Mouse (Mus musculus) intestine, embryonic 14.5 days (tissue): ENCODE measurements at regions not wholly inside any gene's neighbourhood (a gene's known extent, or its start where the extent isn't known, plus 50 kb on each side); places are given as distances from the start of the nearest gene placed in this dataset.

Experiments
- ATAC-seq: fragments of 200-750 bp; cut with Nextera tagmentation; replicated peaks from 2 replicates; pipeline ENCODE4 v1.8.0; 2017; ENCODE audit warnings: low read depth, moderate number of reproducible peaks, moderate TSS enrichment, moderate library complexity; ENCODE audit not compliant: low FRiP score, low TSS enrichment
- DNase-seq: peaks from one replicate; pipeline ENCODE4 v3.0.0-alpha.2; 2018; ENCODE audit warnings: low spot score
- H3K27ac ChIP-seq: fragments of 300-500 bp; sonication (generic); 2 replicates; pipeline ENCODE4 v1.5.1; 2014; ENCODE audit warnings: low read depth, mild to moderate bottlenecking, control low read depth
- H3K27me3 ChIP-seq: fragments of 300-500 bp; sonication (generic); replicated peaks from 2 replicates; pipeline ENCODE4 v1.6.1; 2014; ENCODE audit warnings: low read length, control low read depth; ENCODE audit not compliant: control insufficient read depth, insufficient read depth
- H3K36me3 ChIP-seq: fragments of 300-500 bp; sonication (generic); 2 replicates; pipeline ENCODE4 v1.6.1; 2014; ENCODE audit warnings: low read length, control low read depth; ENCODE audit not compliant: control insufficient read depth, insufficient read depth
- H3K4me1 ChIP-seq: fragments of 300-500 bp; sonication (generic); replicated peaks from 2 replicates; pipeline ENCODE4 v1.6.1; 2014; ENCODE audit warnings: low read length, control low read depth, mixed read lengths; ENCODE audit not compliant: control insufficient read depth, insufficient read depth
- H3K4me2 ChIP-seq: fragments of 300-500 bp; sonication (generic); 2 replicates; pipeline ENCODE4 v1.6.1; 2014; ENCODE audit warnings: low read length
- H3K4me3 ChIP-seq: fragments of 300-500 bp; sonication (generic); 2 replicates; pipeline ENCODE4 v1.5.1; 2014; ENCODE audit warnings: low read depth, low read length, control low read depth, mixed read lengths
- H3K9ac ChIP-seq: fragments of 300-500 bp; sonication (generic); 2 replicates; pipeline ENCODE4 v1.6.1; 2014; ENCODE audit warnings: mild to moderate bottlenecking, low read length
- H3K9me3 ChIP-seq: fragments of 300-500 bp; sonication (generic); 2 replicates; pipeline ENCODE4 v1.6.1; 2016; ENCODE audit warnings: low read length, control low read depth; ENCODE audit not compliant: control insufficient read depth
- WGBS: fragments of 180-500 bp; shearing (Covaris S2); extraction: QIAGEN DNeasy Blood & Tissue Kit; methylation state at CpG from one replicate; pipeline ENCODE4 v1.1.7; 2014; 5-methylcytosine and 5-hydroxymethylcytosine counted together

GRCm38 (mm10) chr15:67021391-67021790, 520.7 kb upstream of the Lrrc6 start:
- no peak overlapping the region for H3K4me2 ChIP-seq
- no peak for DNase-seq
- H3K36me3 ChIP-seq: no peaks in the 10 kb centered on the region
- H3K27me3 ChIP-seq: no peaks in the 10 kb centered on the region
- H3K27ac ChIP-seq: no peak overlapping the region
- H3K4me3 ChIP-seq: no peak overlapping the region
- H3K4me1 ChIP-seq: peaks cover 8% of the 10 kb centered on the region
- 65% methylated on average over 5 of the region's 5 CpGs for WGBS
- H3K9ac ChIP-seq: no peak overlapping the region
- ATAC-seq: no peak
- no peaks in the 10 kb centered on the region for H3K9me3 ChIP-seq

- WGBS: 77% methylated on average over 1 of the region's 1 CpGs
- H3K9me3 ChIP-seq: no peaks in the 10 kb centered on the region
These were observed 519.2 kb upstream of the Lrrc6 start for GRCm38 (mm10) chr15:67019891-67020290.

GRCm38 (mm10) chr15:67019194-67019661, 518.5 kb upstream of the Lrrc6 start:
- Histone ChIP-seq H3K4me2 (no peak overlapping the region), H3K27me3 (no peaks in the 10 kb centered on the region), H3K9me3 (no peaks in the 10 kb centered on the region), H3K4me3 (no peak overlapping the region), H3K4me1 (peaks cover 8% of the 10 kb centered on the region), H3K27ac (no peak overlapping the region), H3K36me3 (no peaks in the 10 kb centered on the region), H3K9ac (no peak overlapping the region)
- no peak for ATAC-seq
- WGBS: 22% methylated on average over 6 of the region's 6 CpGs
- DNase-seq: no peak

More at GRCm38 (mm10) chr15:67019891-67020290, 519.2 kb upstream of the Lrrc6 start:
- H3K4me1 ChIP-seq: peaks cover 8% of the 10 kb centered on the region
- DNase-seq: no peak
- no peak for ATAC-seq
- no peak overlapping the region for H3K9ac ChIP-seq
- no peaks in the 10 kb centered on the region for H3K27me3 ChIP-seq
- no peak overlapping the region for H3K4me2 ChIP-seq
- no peak overlapping the region for H3K4me3 ChIP-seq
- no peak overlapping the region for H3K27ac ChIP-seq
- H3K36me3 ChIP-seq: no peaks in the 10 kb centered on the region
